Mouse (Mus musculus) CD8-positive naive resting alpha-beta T cell, adult 2 months (primary cell): ENCODE data around the gene Zfp62.

Experiments used
- DNase-seq, 2 experiments: peaks; one replicate each; pipeline ENCODE4 v3.0.0; 2022; ENCODE audit warnings: low read depth in 2 of 2, low spot score in 2 of 2

The Zfp62 gene

DNA sequence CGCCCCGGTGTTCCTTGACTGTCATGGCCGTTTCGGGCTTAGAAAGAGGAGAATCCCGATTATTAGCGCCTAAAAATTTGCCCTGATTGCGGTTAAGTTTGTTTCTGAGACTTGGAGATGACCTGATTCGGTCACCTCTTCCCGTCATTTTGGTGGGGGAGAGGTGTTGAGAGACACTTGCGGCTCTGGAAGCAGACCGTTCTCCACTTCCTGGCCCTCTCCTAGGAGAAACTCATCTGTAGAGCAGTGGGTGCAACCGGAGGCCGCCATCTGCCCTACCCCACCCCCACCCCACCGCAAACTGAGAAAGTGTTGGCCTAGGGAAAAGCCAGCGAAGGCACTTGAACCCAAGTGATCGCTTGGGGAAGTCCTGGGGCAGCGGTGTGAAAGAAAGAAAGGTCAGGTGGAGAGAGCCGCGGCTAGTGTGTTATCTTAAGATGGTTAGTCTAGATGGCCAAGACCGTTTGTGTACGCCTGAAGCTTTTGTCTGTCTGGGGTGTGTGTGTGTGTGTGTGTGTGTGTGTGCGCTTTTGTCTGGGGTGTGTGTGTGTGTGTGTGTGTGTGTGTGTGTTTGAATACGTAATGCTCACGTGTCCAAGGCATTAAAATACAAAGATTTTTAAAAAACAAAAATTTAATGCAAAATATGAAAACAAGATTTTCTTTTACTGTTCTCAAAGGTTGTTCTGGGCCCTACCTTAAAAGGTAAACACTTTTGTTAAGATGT lies 842 bp downstream of the Zfp62 start:
- DNase-seq, result peak; percentile 3 to 24

GRCm38 (mm10) chr11:49205080-49205590 lies 2.0 kb downstream of the Zfp62 start:
- no peak for DNase-seq

GRCm38 (mm10) chr11:49207495-49207894 lies 4.4 kb downstream of the Zfp62 start:
- DNase-seq, result no peak

- no peak for DNase-seq
Measured at GRCm38 (mm10) chr11:49212577-49212976, 9.5 kb downstream of the Zfp62 start.

GRCm38 (mm10) chr11:49213505-49213904 lies 10.4 kb downstream of the Zfp62 start:
- no peak for DNase-seq

DNA sequence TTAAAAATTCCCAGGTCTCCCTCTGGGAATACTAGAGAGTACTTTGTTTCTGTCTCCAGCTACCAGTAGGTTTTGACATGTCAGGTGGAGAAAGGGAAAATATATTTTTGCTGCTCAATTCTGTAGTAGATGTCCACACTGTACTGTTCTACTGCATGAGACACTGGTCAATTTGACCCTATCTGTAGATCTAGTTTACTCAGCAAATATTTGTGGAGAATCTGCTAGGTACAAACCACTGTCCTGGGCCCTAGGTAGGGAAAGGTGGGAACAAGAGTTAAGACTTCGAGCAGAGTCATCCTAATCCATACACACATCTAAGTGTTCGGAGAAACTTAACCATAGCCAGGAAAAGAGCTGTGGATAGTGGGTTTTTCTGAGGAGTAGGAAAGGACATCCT lies 16.2 kb downstream of the Zfp62 start:
- DNase-seq, result no peak

- no peak for DNase-seq
Measured at GRCm38 (mm10) chr11:49224455-49224854, 21.4 kb downstream of the Zfp62 start.

- no peak for DNase-seq
Measured at GRCm38 (mm10) chr11:49232781-49233180, 29.7 kb downstream of the Zfp62 start.

DNA sequence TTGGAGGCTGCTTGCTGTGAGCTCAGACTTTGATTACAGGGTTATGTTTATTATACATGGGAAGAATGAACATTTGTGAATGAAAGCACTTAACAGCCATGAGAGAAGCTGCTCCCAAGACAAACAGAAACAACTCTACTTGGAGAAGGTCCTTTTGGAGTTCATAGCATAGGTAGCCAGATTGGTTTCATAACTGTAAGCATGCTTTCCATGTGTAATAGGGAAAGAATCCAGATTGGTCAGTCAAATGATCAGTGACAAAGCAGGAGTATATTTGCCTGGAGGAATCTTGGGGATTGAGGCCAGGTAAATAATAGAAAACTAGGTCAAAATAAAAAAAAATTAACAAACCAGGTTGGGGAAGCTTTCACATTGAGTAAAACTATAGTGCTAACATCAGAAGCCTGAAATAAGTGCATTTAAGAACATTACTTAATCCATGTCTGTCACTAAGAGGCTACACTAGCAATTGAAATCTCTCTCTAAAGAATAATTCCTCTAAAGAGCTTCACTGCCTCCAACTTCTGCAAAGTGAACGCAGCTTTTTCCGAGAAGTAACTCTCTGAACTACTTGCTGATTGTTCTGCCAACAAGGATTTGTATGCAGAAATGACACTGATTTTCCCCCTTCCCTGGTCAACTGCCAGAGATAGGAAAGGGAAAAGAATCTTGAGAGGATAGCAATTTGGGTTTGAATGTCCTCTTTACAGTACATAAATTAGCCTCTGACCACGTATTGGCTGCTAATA lies 32.5 kb downstream of the Zfp62 start:
- DNase-seq, result no peak

GRCm38 (mm10) chr11:49236891-49237290 lies 33.8 kb downstream of the Zfp62 start:
- DNase-seq, result no peak

- DNase-seq, result no peak
Measured at GRCm38 (mm10) chr11:49237532-49237931, 34.4 kb downstream of the Zfp62 start.

DNA sequence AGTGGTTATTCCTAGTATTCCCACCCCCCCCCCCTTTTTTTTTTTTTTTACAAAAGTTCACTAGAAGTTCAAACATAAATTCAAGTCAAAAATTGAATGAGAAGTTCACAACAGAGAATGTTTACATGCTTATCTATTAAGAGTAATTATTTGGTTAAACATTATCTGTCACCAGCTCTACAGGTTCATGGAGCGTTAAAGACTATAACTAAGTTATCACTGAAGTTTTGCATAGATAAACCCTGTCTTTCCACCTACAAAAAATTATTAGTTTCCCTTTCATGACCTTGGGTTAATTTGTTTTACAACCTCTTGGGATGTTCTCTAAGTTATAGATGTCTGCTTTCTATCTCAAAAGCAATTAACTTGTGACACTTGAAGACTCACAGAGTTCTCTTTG lies 37.2 kb downstream of the Zfp62 start:
- no peak for DNase-seq

- DNase-seq, result no peak
Measured at GRCm38 (mm10) chr11:49240874-49241273, 37.8 kb downstream of the Zfp62 start.

DNA sequence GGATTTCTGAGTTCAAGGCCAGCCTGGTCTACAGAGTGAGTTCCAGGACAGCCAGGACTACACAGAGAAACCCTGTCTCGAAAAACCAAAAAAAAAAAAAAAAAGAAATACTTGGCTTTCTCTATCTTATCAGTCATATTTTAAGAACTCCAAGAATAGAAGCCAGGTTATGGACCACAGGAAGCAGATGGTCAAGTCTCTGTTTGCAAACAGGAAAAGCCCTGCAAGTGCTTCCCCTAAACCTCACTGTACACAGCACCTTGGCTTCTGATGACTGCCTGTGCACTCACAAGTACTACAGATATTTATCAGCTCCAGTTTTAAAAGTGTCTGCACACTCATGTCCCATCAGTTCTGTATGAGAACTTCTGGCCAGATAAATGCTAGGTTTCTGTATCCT lies 38.4 kb downstream of the Zfp62 start:
- no peak for DNase-seq

DNA sequence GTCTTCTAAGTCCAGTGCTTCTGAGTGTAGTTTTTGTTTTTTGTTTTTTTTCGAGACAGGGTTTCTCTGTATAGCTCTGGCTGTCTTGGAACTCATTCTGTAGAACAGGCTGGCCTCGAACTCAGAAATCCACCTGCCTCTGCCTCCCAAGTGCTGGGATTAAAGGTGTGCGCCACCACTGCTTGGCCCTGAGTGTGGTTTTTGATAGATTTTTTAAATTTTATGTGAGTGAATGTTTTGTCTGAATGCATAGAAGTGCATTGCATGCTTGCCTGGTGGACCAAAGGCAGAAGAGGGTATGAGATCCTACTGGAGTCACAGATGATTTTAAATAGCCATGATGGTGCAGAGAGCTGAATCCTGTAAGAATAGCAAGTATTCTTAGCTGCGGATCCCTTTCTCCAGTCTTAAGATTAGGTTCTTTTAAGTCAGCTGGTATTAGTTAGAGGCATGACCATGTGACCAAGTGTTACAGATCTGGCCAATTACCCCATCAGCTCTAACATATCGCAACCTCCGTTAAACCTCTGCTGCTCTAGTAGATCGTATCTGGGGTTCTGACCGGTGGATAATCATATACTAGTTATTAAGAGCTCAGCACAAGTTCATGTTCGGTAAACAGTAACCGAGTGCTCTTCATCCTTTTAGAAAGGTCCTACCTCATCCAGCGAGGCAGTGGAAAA lies 40.0 kb downstream of the Zfp62 start:
- no peak for DNase-seq

- peak; percentile 90 to 92 for DNase-seq
Measured at GRCm38 (mm10) chr11:49243727-49244594, 40.9 kb downstream of the Zfp62 start, which contains the start of gene Mgat1. TSS of gene Mgat1 (plus strand) at chr11:49244191.

GRCm38 (mm10) chr11:49244595-49244930 lies 41.5 kb downstream of the Zfp62 start:
- no peak for DNase-seq

DNA sequence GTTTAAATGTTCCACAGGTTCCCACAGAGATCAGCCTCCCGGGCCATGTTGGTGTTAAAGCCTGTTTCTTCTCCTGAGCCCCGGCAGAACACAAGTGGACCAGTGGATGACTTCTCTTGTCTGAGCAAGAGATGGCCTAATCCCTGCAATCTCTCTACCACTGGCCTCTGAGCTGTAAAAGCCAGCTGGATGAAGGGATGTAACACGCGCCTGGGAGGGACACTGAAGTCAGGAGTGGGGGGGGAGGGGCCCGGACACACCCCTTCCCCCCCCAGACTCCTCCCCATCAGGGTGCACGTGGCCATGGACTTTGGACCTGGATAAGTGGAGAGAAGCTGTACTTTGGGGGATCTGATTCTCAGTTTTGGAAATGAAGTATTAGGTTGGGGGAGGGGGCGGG lies 42.1 kb downstream of the Zfp62 start:
- DNase-seq, result no peak

- DNase-seq, result no peak
Measured at GRCm38 (mm10) chr11:49245634-49246415, 42.7 kb downstream of the Zfp62 start.

- DNase-seq, result no peak
Measured at GRCm38 (mm10) chr11:49246523-49246922, 43.4 kb downstream of the Zfp62 start.
